Mouse (Mus musculus): Measurements from ENCODE around the gene Nudt9.

DNA sequence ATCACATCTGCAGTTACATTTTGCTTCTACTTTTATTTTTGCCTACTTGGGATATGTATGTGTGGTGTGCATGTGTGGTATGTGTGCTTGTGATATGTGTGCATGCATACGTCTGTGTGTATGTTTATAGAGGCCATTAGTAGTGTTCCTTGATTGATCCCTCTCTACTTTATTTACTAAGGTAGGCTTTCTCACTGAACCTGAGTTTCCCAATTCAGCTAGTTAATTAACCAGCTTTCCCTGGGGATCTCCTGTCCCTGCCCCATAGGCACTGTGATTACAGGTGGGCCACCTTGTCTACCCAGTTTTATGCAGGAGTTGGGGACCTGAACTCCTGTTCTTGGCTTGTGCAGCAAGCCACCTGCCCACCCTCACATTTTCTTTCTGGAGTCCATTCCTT, 9.4 kb upstream of the Nudt9 start:
- TF ChIP-seq CTCF (IDR thresholded peaks at IDR 0.05): no peak
- TF ChIP-seq EP300 (IDR thresholded peaks at IDR 0.05): no peak
